Mouse (Mus musculus): ENCODE measurements at regions not wholly inside any gene's neighbourhood (a gene's known extent, or its start where the extent isn't known, plus 50 kb on each side); places are given as distances from the start of the nearest gene placed in this dataset.
"Not testable (repeated sequence)": the region's sequence is repeated elsewhere in the genome, so short reads cannot be mapped to it uniquely, and the experiment has no call there.

DNA sequence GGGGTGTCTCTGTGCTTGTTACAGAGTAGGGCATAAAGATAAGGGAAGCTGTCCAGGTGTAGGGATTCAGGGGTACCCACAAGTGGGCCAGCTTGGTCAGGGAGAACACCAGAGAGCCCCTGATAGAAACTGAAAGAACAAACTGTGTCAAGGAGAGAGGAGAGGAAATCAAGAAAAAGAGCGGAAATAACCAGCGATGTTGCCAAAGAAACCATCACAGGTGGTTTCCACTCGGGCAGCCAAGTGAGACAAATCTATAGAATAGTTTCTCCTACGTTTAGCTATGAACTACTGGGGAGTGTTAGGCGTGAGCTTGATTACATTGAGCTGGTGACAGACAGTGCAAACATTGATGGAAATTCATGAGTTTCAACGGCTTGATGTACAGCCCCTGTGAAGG is 138.8 kb downstream of the Glrx3 start:
- H3K4me2 ChIP-seq (ENCODE audit: low read depth, low read length) = no peak overlapping the region
- no peaks in the 10 kb centered on the region for H3K36me3 ChIP-seq (ENCODE audit: control insufficient read depth, insufficient read depth)
- H3K27me3 ChIP-seq (ENCODE audit: control insufficient read depth, insufficient read depth, low read depth, low read length) = no peaks in the 10 kb centered on the region
- H3K4me1 ChIP-seq (ENCODE audit: control insufficient read depth, low read depth, low read length) = no peaks in the 10 kb centered on the region
- 49% methylated on average over 6 of the region's 6 CpGs for WGBS (ENCODE audit: insufficient replicate concordance)
- H3K9me3 ChIP-seq (replicated peaks; ENCODE audit: control insufficient read depth, low read length) = no peaks in the 10 kb centered on the region
- no peak overlapping the region for H3K9ac ChIP-seq (ENCODE audit: low read depth, low read length)
- H3K27ac ChIP-seq (ENCODE audit: low read length) = no peak overlapping the region
- no peak overlapping the region for H3K4me3 ChIP-seq (ENCODE audit: low read depth, low read length)
- no peak for ATAC-seq (ENCODE audit: low read depth)

DNA sequence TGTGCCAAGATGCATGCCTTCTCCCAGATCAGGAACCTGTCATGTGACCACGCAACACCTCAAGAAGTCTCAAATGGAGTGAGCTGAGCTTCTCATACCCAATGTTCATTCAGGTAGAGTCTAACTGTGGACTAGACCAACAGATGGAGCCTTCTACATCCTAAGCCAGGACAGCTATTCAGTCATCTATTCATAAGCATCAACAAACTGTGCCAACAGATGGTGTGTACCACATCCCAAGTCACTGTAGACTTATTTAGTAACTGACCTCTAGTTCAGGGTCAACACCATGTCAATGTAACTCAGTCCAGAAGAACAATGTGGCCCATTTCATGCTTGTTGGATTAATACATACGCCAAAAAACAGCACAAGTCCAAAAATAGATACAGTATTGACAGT is 146.1 kb downstream of the Glrx3 start:
- H3K4me2 ChIP-seq (ENCODE audit: low read depth, low read length) = no peak overlapping the region
- no peaks in the 10 kb centered on the region for H3K4me1 ChIP-seq (ENCODE audit: control insufficient read depth, low read depth, low read length)
- H3K9me3 ChIP-seq (replicated peaks; ENCODE audit: control insufficient read depth, low read length) = no peaks in the 10 kb centered on the region
- no peaks in the 10 kb centered on the region for H3K36me3 ChIP-seq (ENCODE audit: control insufficient read depth, insufficient read depth)
- ATAC-seq (ENCODE audit: low read depth) = no peak
- no peak overlapping the region for H3K27ac ChIP-seq (ENCODE audit: low read length)
- H3K4me3 ChIP-seq (ENCODE audit: low read depth, low read length) = no peak overlapping the region
- no peak overlapping the region for H3K9ac ChIP-seq (ENCODE audit: low read depth, low read length)
- 61% methylated on average over 2 of the region's 2 CpGs for WGBS (ENCODE audit: insufficient replicate concordance)
- H3K27me3 ChIP-seq (ENCODE audit: control insufficient read depth, insufficient read depth, low read depth, low read length) = no peaks in the 10 kb centered on the region

DNA sequence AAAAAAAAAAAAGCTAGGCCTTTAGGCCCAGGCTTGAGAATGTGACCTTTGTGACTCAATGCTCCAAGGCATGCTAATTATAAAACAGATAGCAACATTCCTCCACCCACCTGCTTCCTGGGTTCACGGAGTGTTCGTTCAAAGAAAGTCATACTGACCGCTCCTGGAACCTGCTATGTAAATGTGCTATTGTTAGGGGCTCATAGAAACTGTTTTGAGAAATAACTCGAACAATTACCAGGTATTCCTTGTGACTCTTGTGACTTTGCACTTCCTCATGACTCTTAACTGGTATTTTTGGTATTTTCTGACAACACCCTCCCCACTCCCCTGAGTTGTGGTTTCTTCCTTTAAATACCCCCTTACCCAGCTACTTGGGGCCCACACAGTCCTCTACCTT is 147.5 kb downstream of the Glrx3 start:
- whole genome bisulfite sequencing (ENCODE audit: insufficient replicate concordance) = 58% methylated on average over 4 of the region's 4 CpGs

DNA sequence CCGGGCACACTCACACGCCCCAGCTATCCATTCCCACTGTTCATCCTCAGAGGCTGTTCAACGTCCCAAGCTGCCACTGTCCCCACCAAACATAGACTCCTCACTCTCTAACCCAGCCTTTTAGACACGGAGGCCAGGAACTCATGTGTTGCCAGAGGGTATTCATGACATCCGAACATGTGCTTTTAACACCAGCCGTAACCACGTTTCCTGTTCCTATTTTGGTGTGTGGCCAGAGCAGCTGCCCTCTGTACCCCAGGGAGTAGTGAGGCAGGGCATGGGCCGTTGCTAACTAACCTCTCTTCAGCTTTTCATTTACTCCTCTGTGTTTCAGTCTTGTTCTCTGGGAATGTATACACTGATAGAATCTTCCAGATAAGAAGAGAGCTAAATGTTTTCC is 156.2 kb downstream of the Glrx3 start:
- Histone ChIP-seq H3K4me2 (ENCODE audit: low read depth, low read length) (no peak overlapping the region), H3K9me3 (replicated peaks; ENCODE audit: control insufficient read depth, low read length) (no peaks in the 10 kb centered on the region), H3K4me3 (ENCODE audit: low read depth, low read length) (no peak overlapping the region), H3K36me3 (ENCODE audit: control insufficient read depth, insufficient read depth) (no peaks in the 10 kb centered on the region), H3K27me3 (ENCODE audit: control insufficient read depth, insufficient read depth, low read depth, low read length) (no peaks in the 10 kb centered on the region), H3K27ac (ENCODE audit: low read length) (no peak overlapping the region), H3K9ac (ENCODE audit: low read depth, low read length) (no peak overlapping the region), H3K4me1 (ENCODE audit: control insufficient read depth, low read depth, low read length) (no peaks in the 10 kb centered on the region)
- WGBS (ENCODE audit: insufficient replicate concordance) = 23% methylated on average over 8 of the region's 8 CpGs
- no peak for ATAC-seq (ENCODE audit: low read depth)

More for the DNA sequence above, 147.5 kb downstream of the Glrx3 start:
- ATAC-seq (ENCODE audit: low read depth); H3K9me3 ChIP-seq (replicated peaks; ENCODE audit: control insufficient read depth, low read length); H3K27ac ChIP-seq (ENCODE audit: low read length); H3K4me2 ChIP-seq (ENCODE audit: low read depth, low read length); H3K36me3 ChIP-seq (ENCODE audit: control insufficient read depth, insufficient read depth); H3K27me3 ChIP-seq (ENCODE audit: control insufficient read depth, insufficient read depth, low read depth, low read length); H3K4me1 ChIP-seq (ENCODE audit: control insufficient read depth, low read depth, low read length); H3K4me3 ChIP-seq (ENCODE audit: low read depth, low read length); H3K9ac ChIP-seq (ENCODE audit: low read depth, low read length): not testable (repeated sequence)

DNA sequence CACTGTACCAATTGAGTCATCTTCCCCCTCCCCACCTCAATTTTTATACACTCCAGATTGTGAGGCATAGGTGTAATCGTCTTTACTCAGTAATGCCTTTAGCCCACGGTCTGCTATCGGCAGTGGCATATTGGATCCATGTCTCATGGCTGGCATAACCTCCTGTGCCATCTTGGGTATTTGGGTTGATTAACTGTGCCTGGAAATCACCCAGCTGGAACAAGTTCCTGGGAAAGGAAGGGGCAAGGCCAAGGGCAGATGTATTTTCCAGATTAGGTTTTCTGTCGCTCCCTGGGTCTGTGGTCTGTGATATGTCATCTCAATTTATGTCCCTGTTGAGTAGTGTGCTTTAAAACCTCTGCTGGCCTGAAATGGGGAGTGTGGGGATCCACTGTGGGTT is 158.2 kb downstream of the Glrx3 start:
- no peak overlapping the region for H3K9ac ChIP-seq (ENCODE audit: low read depth, low read length)
- H3K4me1 ChIP-seq (ENCODE audit: control insufficient read depth, low read depth, low read length) = no peaks in the 10 kb centered on the region
- no peaks in the 10 kb centered on the region for H3K27me3 ChIP-seq (ENCODE audit: control insufficient read depth, insufficient read depth, low read depth, low read length)
- no peaks in the 10 kb centered on the region for H3K36me3 ChIP-seq (ENCODE audit: control insufficient read depth, insufficient read depth)
- no peak overlapping the region for H3K4me3 ChIP-seq (ENCODE audit: low read depth, low read length)
- H3K9me3 ChIP-seq (replicated peaks; ENCODE audit: control insufficient read depth, low read length) = no peaks in the 10 kb centered on the region
- ATAC-seq (ENCODE audit: low read depth) = no peak
- H3K27ac ChIP-seq (ENCODE audit: low read length) = no peak overlapping the region
- no peak overlapping the region for H3K4me2 ChIP-seq (ENCODE audit: low read depth, low read length)
- WGBS (ENCODE audit: insufficient replicate concordance) = 38% methylated on average over 4 of the region's 4 CpGs

DNA sequence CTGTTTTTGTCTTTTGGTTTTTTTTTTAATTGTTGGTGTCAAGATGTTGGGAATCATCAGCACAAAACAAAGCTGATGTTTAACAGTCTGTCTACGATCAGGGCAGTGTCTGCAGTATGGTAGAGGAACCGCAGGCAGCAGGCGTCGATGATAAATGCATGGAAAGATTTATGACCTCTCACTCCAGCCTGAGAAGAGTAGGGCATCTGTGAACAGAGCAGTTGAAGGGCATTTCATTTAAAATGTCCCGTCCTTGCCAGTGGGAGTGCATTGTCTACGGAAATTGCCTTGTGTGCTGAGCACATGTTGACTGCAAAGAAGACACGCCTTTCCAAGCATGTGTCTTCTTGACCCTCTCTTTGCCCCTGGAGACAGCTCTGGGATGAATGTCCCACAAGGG is 158.7 kb downstream of the Glrx3 start:
- Histone ChIP-seq H3K36me3 (ENCODE audit: control insufficient read depth, insufficient read depth) (no peaks in the 10 kb centered on the region), H3K9ac (ENCODE audit: low read depth, low read length) (no peak overlapping the region), H3K4me3 (ENCODE audit: low read depth, low read length) (no peak overlapping the region), H3K4me1 (ENCODE audit: control insufficient read depth, low read depth, low read length) (no peaks in the 10 kb centered on the region), H3K27me3 (ENCODE audit: control insufficient read depth, insufficient read depth, low read depth, low read length) (no peaks in the 10 kb centered on the region), H3K4me2 (ENCODE audit: low read depth, low read length) (no peak overlapping the region), H3K9me3 (replicated peaks; ENCODE audit: control insufficient read depth, low read length) (no peaks in the 10 kb centered on the region), H3K27ac (ENCODE audit: low read length) (no peak overlapping the region)
- WGBS (ENCODE audit: insufficient replicate concordance) = 33% methylated on average over 7 of the region's 7 CpGs
- no peak for ATAC-seq (ENCODE audit: low read depth)

DNA sequence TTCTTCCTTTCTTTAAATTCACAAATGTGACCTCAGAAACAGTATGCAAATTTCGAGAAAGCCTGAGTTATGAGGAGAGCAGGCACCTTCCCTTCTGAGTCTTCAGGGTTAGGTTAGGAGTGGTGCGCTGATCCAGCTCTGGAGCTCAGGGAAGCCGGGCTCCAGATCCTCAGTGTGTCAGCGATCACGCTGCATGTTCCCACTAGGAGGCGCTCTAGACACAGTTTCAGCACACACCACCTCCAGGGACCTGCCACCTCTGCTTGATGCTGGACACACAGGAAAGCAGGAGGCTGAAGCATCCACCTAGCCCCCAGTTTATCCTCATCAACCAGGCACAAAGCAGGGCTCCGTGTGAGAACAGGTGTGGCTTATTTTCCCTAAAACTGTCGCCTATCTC is 165.6 kb downstream of the Glrx3 start:
- Histone ChIP-seq H3K27ac (ENCODE audit: low read length) (no peak overlapping the region), H3K36me3 (ENCODE audit: control insufficient read depth, insufficient read depth) (no peaks in the 10 kb centered on the region), H3K9ac (ENCODE audit: low read depth, low read length) (no peak overlapping the region), H3K4me3 (ENCODE audit: low read depth, low read length) (no peak overlapping the region), H3K4me2 (ENCODE audit: low read depth, low read length) (no peak overlapping the region), H3K4me1 (ENCODE audit: control insufficient read depth, low read depth, low read length) (no peaks in the 10 kb centered on the region), H3K9me3 (replicated peaks; ENCODE audit: control insufficient read depth, low read length) (no peaks in the 10 kb centered on the region), H3K27me3 (ENCODE audit: control insufficient read depth, insufficient read depth, low read depth, low read length) (no peaks in the 10 kb centered on the region)
- ATAC-seq (ENCODE audit: low read depth) = no peak
- 10% methylated on average over 8 of the region's 8 CpGs for whole genome bisulfite sequencing (ENCODE audit: insufficient replicate concordance)

DNA sequence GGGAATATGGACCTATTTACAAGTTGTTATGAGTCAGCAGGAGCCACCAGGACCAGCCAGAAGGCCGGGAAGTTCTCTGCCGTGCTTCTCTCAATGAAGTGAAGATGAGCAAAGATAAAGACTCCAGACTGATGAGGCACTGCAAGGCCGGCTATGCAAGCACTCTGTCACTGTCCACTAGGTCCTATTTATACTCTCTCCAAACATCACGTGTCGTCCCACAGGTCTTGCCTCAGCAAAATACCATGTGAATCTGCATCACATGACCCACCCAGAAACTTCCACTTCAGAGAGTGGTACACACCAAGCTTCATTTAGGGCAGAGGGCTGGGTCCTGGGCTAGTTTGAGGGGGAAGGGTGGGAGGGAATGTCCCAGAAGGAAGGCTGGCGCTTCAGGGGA is 172.3 kb downstream of the Glrx3 start:
- no peak overlapping the region for H3K4me3 ChIP-seq (ENCODE audit: low read depth, low read length)
- H3K9me3 ChIP-seq (replicated peaks; ENCODE audit: control insufficient read depth, low read length) = no peaks in the 10 kb centered on the region
- no peak for ATAC-seq (ENCODE audit: low read depth)
- no peak overlapping the region for H3K27ac ChIP-seq (ENCODE audit: low read length)
- no peaks in the 10 kb centered on the region for H3K27me3 ChIP-seq (ENCODE audit: control insufficient read depth, insufficient read depth, low read depth, low read length)
- no peaks in the 10 kb centered on the region for H3K36me3 ChIP-seq (ENCODE audit: control insufficient read depth, insufficient read depth)
- no peak overlapping the region for H3K4me2 ChIP-seq (ENCODE audit: low read depth, low read length)
- 51% methylated on average over 6 of the region's 6 CpGs for WGBS (ENCODE audit: insufficient replicate concordance)
- H3K4me1 ChIP-seq (ENCODE audit: control insufficient read depth, low read depth, low read length) = no peaks in the 10 kb centered on the region
- no peak overlapping the region for H3K9ac ChIP-seq (ENCODE audit: low read depth, low read length)

DNA sequence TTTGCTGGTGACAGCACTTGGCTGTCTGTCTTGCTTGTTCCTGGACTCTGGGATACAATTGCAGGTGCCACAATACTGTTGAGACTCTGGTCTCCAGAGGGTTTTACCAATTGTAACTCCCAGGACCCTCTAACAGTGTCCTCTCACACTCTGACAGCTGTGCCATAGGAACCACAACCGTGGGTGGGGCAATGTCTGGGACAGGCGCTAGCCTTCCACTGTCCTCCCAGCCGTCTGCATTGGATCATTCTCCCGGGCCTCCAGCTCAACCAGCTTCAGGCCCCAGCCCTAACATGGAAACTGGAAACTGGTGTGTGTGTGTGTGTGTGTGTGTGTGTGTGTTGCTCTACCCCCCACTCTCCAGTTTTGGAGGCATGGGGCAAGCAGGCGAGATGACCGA is 173.9 kb downstream of the Glrx3 start:
- no peaks in the 10 kb centered on the region for H3K27me3 ChIP-seq (ENCODE audit: control insufficient read depth, insufficient read depth, low read depth, low read length)
- no peak overlapping the region for H3K9ac ChIP-seq (ENCODE audit: low read depth, low read length)
- 62% methylated on average over 6 of the region's 6 CpGs for WGBS (ENCODE audit: insufficient replicate concordance)
- no peaks in the 10 kb centered on the region for H3K4me1 ChIP-seq (ENCODE audit: control insufficient read depth, low read depth, low read length)
- no peak for ATAC-seq (ENCODE audit: low read depth)
- no peak overlapping the region for H3K4me2 ChIP-seq (ENCODE audit: low read depth, low read length)
- H3K9me3 ChIP-seq (replicated peaks; ENCODE audit: control insufficient read depth, low read length) = no peaks in the 10 kb centered on the region
- H3K4me3 ChIP-seq (ENCODE audit: low read depth, low read length) = no peak overlapping the region
- H3K36me3 ChIP-seq (ENCODE audit: control insufficient read depth, insufficient read depth) = no peaks in the 10 kb centered on the region
- no peak overlapping the region for H3K27ac ChIP-seq (ENCODE audit: low read length)

All from liver, embryonic 16.5 days (tissue).